Mouse (Mus musculus) embryonic facial prominence, embryonic 14.5 days (tissue): ENCODE measurements at regions not wholly inside any gene's neighbourhood (a gene's known extent, or its start where the extent isn't known, plus 50 kb on each side); places are given as distances from the start of the nearest gene placed in this dataset.

Experiments
- ATAC-seq: fragments of 200-750 bp; cut with Nextera tagmentation; 2 replicates; pipeline ENCODE4 v1.8.0; 2017; ENCODE audit warnings: low read depth, moderate number of reproducible peaks, moderate TSS enrichment
- DNase-seq: peaks from one replicate; pipeline ENCODE4 v3.0.0-alpha.2; 2015; ENCODE audit warnings: low spot score
- H3K27ac ChIP-seq: fragments of 300-500 bp; sonication (generic); replicated peaks from 2 replicates; pipeline ENCODE4 v1.5.1; 2014; ENCODE audit warnings: low read depth, mild to moderate bottlenecking, low read length, moderate library complexity
- H3K27me3 ChIP-seq: fragments of 300-500 bp; sonication (generic); replicated peaks from 2 replicates; pipeline ENCODE4 v1.6.1; 2014; ENCODE audit warnings: low read length; ENCODE audit not compliant: control insufficient read depth, insufficient read depth
- H3K36me3 ChIP-seq: fragments of 300-500 bp; sonication (generic); 2 replicates; pipeline ENCODE4 v1.6.1; 2014; ENCODE audit warnings: low read length, mixed read lengths; ENCODE audit not compliant: control insufficient read depth, insufficient read depth
- H3K4me1 ChIP-seq: fragments of 300-500 bp; sonication (generic); 2 replicates; pipeline ENCODE4 v1.6.1; 2014; ENCODE audit warnings: antibody characterized with exemption, low read length; ENCODE audit not compliant: control insufficient read depth, insufficient read depth
- H3K4me2 ChIP-seq: fragments of 300-500 bp; sonication (generic); 2 replicates; pipeline ENCODE4 v1.6.1; 2014; ENCODE audit warnings: low read depth, mild to moderate bottlenecking, low read length, moderate library complexity, mixed read lengths
- H3K4me3 ChIP-seq: fragments of 300-500 bp; sonication (generic); 2 replicates; pipeline ENCODE4 v1.5.1; 2014; ENCODE audit warnings: low read depth, mild to moderate bottlenecking, low read length
- H3K9ac ChIP-seq: fragments of 300-500 bp; sonication (generic); 2 replicates; pipeline ENCODE4 v1.6.1; 2014; ENCODE audit warnings: low read depth, mild to moderate bottlenecking, low read length, moderate library complexity, mixed read lengths
- H3K9me3 ChIP-seq: fragments of 300-500 bp; sonication (generic); 2 replicates; pipeline ENCODE4 v1.6.1; 2016; ENCODE audit warnings: low read length; ENCODE audit not compliant: control insufficient read depth
- WGBS: fragments of 180-500 bp; shearing (Covaris S2); extraction: QIAGEN DNeasy Blood & Tissue Kit; methylation state at CpG from one replicate; pipeline ENCODE4 v1.1.7; 2014; 5-methylcytosine and 5-hydroxymethylcytosine counted together

DNA sequence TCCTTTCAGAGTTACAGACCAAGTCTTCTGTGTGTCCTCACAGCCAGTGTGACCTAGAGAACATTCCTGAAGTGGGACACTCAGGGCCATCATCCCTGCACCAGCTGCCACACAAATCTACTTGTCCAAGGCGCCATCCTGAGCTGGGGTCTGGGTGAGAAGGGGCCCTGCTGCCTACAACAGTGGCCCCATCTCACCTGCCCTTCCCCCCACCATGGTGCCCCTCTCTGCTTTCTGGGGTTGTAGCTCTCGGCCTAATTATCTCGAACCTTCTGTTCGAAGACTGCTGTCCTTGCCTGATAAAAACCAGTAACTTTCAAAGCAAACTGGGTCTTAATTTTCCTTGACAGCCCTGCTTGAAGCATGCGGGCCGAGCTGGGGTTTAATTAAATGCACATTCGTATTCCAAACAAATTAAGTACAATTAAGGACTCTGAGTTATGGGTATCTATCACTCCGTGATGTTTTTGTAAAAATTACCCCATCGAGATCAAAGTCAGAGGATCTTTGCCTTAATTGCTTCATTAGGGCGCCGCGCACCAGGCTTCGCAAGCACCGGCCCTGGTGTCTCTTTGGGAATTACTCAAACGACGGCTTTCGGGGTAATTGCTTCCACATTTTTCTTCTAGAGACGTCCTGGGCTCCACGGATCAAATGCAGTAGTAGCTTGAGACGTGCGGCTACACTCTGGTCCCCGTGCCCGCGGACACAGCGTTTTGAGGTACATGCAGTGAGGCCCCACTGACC lies 65.8 kb upstream of the Ttc34 start:
- Histone ChIP-seq H3K4me1 (peaks cover 9% of the 10 kb centered on the region), H3K9me3 (no peaks in the 10 kb centered on the region), H3K4me3 (no peak overlapping the region), H3K27ac (no peak overlapping the region), H3K9ac (no peak overlapping the region), H3K27me3 (no peaks in the 10 kb centered on the region), H3K4me2 (no peak overlapping the region), H3K36me3 (no peaks in the 10 kb centered on the region)
- WGBS: 24% methylated on average over 25 of the region's 25 CpGs
- DNase-seq (peak; percentile 42), ATAC-seq (no peak)

GRCm38 (mm10) chr4:154772077-154772462 lies 65.2 kb upstream of the Ttc34 start:
- no peak overlapping the region for H3K27ac ChIP-seq
- ATAC-seq (no peak), DNase-seq (no peak)
- H3K9me3 ChIP-seq: no peaks in the 10 kb centered on the region
- 50% methylated on average over 3 of the region's 4 CpGs for WGBS
- peaks cover 9% of the 10 kb centered on the region for H3K4me1 ChIP-seq
- no peaks in the 10 kb centered on the region for H3K27me3 ChIP-seq
- no peak overlapping the region for H3K9ac ChIP-seq
- no peak overlapping the region for H3K4me3 ChIP-seq
- no peaks in the 10 kb centered on the region for H3K36me3 ChIP-seq
- no peak overlapping the region for H3K4me2 ChIP-seq

GRCm38 (mm10) chr4:154773830-154774229 lies 63.4 kb upstream of the Ttc34 start:
- WGBS: 88% methylated on average over 3 of the region's 3 CpGs
- no peak for DNase-seq
- peaks cover 9% of the 10 kb centered on the region for H3K4me1 ChIP-seq
- H3K9ac ChIP-seq: no peak overlapping the region
- H3K36me3 ChIP-seq: no peaks in the 10 kb centered on the region
- H3K27ac ChIP-seq: no peak overlapping the region
- no peaks in the 10 kb centered on the region for H3K27me3 ChIP-seq
- H3K4me3 ChIP-seq: no peak overlapping the region
- no peak for ATAC-seq
- H3K4me2 ChIP-seq: no peak overlapping the region
- no peaks in the 10 kb centered on the region for H3K9me3 ChIP-seq

GRCm38 (mm10) chr4:154774332-154774731 lies 62.9 kb upstream of the Ttc34 start:
- Histone ChIP-seq H3K9me3 (no peaks in the 10 kb centered on the region), H3K27ac (no peak overlapping the region), H3K9ac (no peak overlapping the region), H3K4me2 (no peak overlapping the region), H3K4me3 (no peak overlapping the region), H3K4me1 (peaks cover 9% of the 10 kb centered on the region), H3K27me3 (no peaks in the 10 kb centered on the region), H3K36me3 (no peaks in the 10 kb centered on the region)
- ATAC-seq (no peak), DNase-seq (no peak)
- 45% methylated on average over 2 of the region's 2 CpGs for WGBS

GRCm38 (mm10) chr4:154778818-154779217 lies 58.4 kb upstream of the Ttc34 start:
- H3K36me3 ChIP-seq: no peaks in the 10 kb centered on the region
- no peaks in the 10 kb centered on the region for H3K27me3 ChIP-seq
- no peak overlapping the region for H3K27ac ChIP-seq
- no peak overlapping the region for H3K4me2 ChIP-seq
- H3K9ac ChIP-seq: no peak overlapping the region
- H3K4me3 ChIP-seq: no peak overlapping the region
- no peaks in the 10 kb centered on the region for H3K9me3 ChIP-seq
- no peak for ATAC-seq
- DNase-seq: no peak
- no peaks in the 10 kb centered on the region; the same call in 1 of the 2 replicates for H3K4me1 ChIP-seq
- WGBS: 100% methylated on average over 1 of the region's 1 CpGs

DNA sequence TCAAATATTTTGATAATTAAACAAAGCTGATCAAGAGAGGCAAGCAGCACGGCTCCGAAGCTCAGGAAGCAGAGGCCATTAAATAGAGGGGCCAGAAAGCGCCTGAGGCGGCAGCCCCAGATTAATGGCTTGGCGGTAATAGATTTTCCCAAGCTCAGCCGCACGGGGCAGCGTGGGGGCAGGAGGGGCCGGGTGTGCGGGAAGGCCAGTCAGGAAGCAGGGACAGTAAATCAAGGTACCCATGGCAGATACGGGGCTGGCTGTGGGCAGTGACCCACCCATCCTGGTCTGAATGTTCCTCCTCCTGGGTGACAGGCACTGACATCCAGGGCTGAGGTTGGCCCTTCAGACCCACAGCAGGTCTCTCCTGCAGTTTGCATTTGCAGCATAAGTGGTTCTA lies 55.9 kb upstream of the Ttc34 start:
- DNase-seq: no peak
- no peak; the same call in 1 of the 2 replicates for ATAC-seq

GRCm38 (mm10) chr4:154782291-154782690 lies 55.0 kb upstream of the Ttc34 start:
- 83% methylated on average over 8 of the region's 8 CpGs for WGBS
- no peak for DNase-seq
- ATAC-seq: no peak
- no peak overlapping the region for H3K4me2 ChIP-seq
- H3K36me3 ChIP-seq: no peaks in the 10 kb centered on the region
- no peak overlapping the region for H3K27ac ChIP-seq
- no peaks in the 10 kb centered on the region for H3K9me3 ChIP-seq
- no peak overlapping the region for H3K9ac ChIP-seq
- H3K4me1 ChIP-seq: peaks cover 5% of the 10 kb centered on the region
- H3K27me3 ChIP-seq: no peaks in the 10 kb centered on the region
- H3K4me3 ChIP-seq: no peak overlapping the region

More for the DNA sequence above, 55.9 kb upstream of the Ttc34 start:
- H3K4me3 ChIP-seq: no peak overlapping the region
- no peaks in the 10 kb centered on the region for H3K9me3 ChIP-seq
- H3K27ac ChIP-seq: no peak overlapping the region
- WGBS: 48% methylated on average over 10 of the region's 11 CpGs
- H3K27me3 ChIP-seq: no peaks in the 10 kb centered on the region
- no peak overlapping the region for H3K9ac ChIP-seq
- no peaks in the 10 kb centered on the region for H3K36me3 ChIP-seq
- no peak overlapping the region for H3K4me2 ChIP-seq
- no peaks in the 10 kb centered on the region; the same call in 1 of the 2 replicates for H3K4me1 ChIP-seq

GRCm38 (mm10) chr4:154785282-154785987 lies 51.8 kb upstream of the Ttc34 start:
- Histone ChIP-seq H3K27me3 (no peaks in the 10 kb centered on the region), H3K9me3 (no peaks in the 10 kb centered on the region), H3K27ac (no peak overlapping the region), H3K36me3 (no peaks in the 10 kb centered on the region), H3K4me1 (peaks cover 22% of the 10 kb centered on the region), H3K4me2 (no peak overlapping the region), H3K9ac (no peak overlapping the region), H3K4me3 (no peak overlapping the region)
- WGBS: 58% methylated on average over 8 of the region's 8 CpGs
- no peak for DNase-seq
- ATAC-seq: no peak
